Comparison of ENCODE assay signal across 8 mouse cellular contexts in genomic region chr11:97450305-97450922, GRCm38 (mm10). TPM values are rescaled to one million over a fixed set of nuclear protein-coding genes. Genes with fewer than 3 reads are reported as not detected.
DNase-seq lines count a peak whose midpoint lies in the region; ATAC-seq lines count a peak whose summit lies in the region.

No protein-coding gene starts in this region.

- peak; percentile 29 for ATAC-seq in heart, embryonic 12.5 days (ENCODE audit: insufficient number of reproducible peaks, low FRiP score)
- ATAC-seq in liver, embryonic 12.5 days, result no peak
- peak; percentile 62 for ATAC-seq in neural tube, embryonic 15.5 days (ENCODE audit: low FRiP score)

- H3K4me1 ChIP-seq in heart, embryonic 12.5 days (replicated peaks), result peaks cover 43% of the 10 kb centered on the region
- peaks cover 88% of the 10 kb centered on the region for H3K4me1 ChIP-seq in liver, embryonic 12.5 days
- peaks cover 60% of the 10 kb centered on the region for H3K4me1 ChIP-seq in neural tube, embryonic 15.5 days

- H3K36me3 ChIP-seq in heart, embryonic 12.5 days, result peaks cover 96% of the 10 kb centered on the region
- H3K36me3 ChIP-seq in liver, embryonic 12.5 days, result peaks cover 100% of the 10 kb centered on the region
- peaks cover 46% of the 10 kb centered on the region for H3K36me3 ChIP-seq in neural tube, embryonic 15.5 days

- DNase-seq in cerebellum, adult 11 months, result peak; percentile 49
- DNase-seq in cerebellum, adult 8-10 months, result no peak
- peak; percentile 87 for DNase-seq in 3T3-L1 (ENCODE audit: low read depth, low spot score)
- peak; percentile 50 to 56 for DNase-seq in cerebellum, postnatal 10 days
- DNase-seq in spleen, postnatal 4 days (ENCODE audit: low spot score in 2 of 2), result no peak

- no peaks in the 10 kb centered on the region for H3K9me3 ChIP-seq in heart, embryonic 12.5 days (replicated peaks)
- no peaks in the 10 kb centered on the region for H3K9me3 ChIP-seq in liver, embryonic 12.5 days (replicated peaks)
- no peaks in the 10 kb centered on the region for H3K9me3 ChIP-seq in neural tube, embryonic 15.5 days (replicated peaks)

- peak overlapping the region; percentile 76 for H3K27ac ChIP-seq in heart, embryonic 12.5 days (ENCODE audit: poor library complexity, severe bottlenecking)
- peak overlapping the region; percentile 99 for H3K27ac ChIP-seq in liver, embryonic 12.5 days
- peak overlapping the region; percentile 83 for H3K27ac ChIP-seq in neural tube, embryonic 15.5 days (replicated peaks)

- H3K4me2 ChIP-seq in heart, embryonic 12.5 days, result peak overlapping the region; percentile 68
- H3K4me2 ChIP-seq in liver, embryonic 12.5 days, result peak overlapping the region; percentile 53
- peak overlapping the region; percentile 90 for H3K4me2 ChIP-seq in neural tube, embryonic 15.5 days

- H3K27me3 ChIP-seq in heart, embryonic 12.5 days (replicated peaks), result no peaks in the 10 kb centered on the region
- no peaks in the 10 kb centered on the region for H3K27me3 ChIP-seq in liver, embryonic 12.5 days (replicated peaks)
- H3K27me3 ChIP-seq in neural tube, embryonic 15.5 days (replicated peaks), result no peaks in the 10 kb centered on the region

- 34% methylated on average over 10 of the region's 10 CpGs for WGBS in heart, embryonic 12.5 days
- 79% methylated on average over 10 of the region's 10 CpGs for WGBS in liver, embryonic 12.5 days (ENCODE audit: insufficient replicate concordance)
- WGBS in neural tube, embryonic 15.5 days, result 25% methylated on average over 10 of the region's 10 CpGs

- H3K4me3 ChIP-seq in heart, embryonic 12.5 days, result peak overlapping the region; percentile 36
- peak overlapping the region; percentile 38 for H3K4me3 ChIP-seq in liver, embryonic 12.5 days
- peak overlapping the region; percentile 60 for H3K4me3 ChIP-seq in neural tube, embryonic 15.5 days (replicated peaks)

- peak overlapping the region; percentile 66 for H3K9ac ChIP-seq in heart, embryonic 12.5 days
- H3K9ac ChIP-seq in liver, embryonic 12.5 days, result peak overlapping the region; percentile 54
- peak overlapping the region; percentile 80 for H3K9ac ChIP-seq in neural tube, embryonic 15.5 days (replicated peaks)

RNA-seq across cellular contexts. Expression of gene Arhgap23, which starts 35.1 kb away (rescaled TPM):
- 12.4 and 12.5 TPM in 2 replicates for polyA plus RNA-seq in heart, embryonic 12.5 days (2016; fragmentation: Nextera tagmentation; extraction: Ambion mirVana)
- 17.3 and 19.7 TPM in 2 replicates for polyA plus RNA-seq in liver, embryonic 12.5 days (2016; fragmentation: Nextera tagmentation; extraction: Ambion mirVana)
- 8.0 and 9.2 TPM in 2 replicates for polyA plus RNA-seq in neural tube, embryonic 15.5 days (2015; fragmentation: Nextera tagmentation; extraction: Ambion mirVana)

RNA-seq across cellular contexts. Expression of gene 4933428G20Rik, which starts 49.7 kb away (rescaled TPM):
- polyA plus RNA-seq in heart, embryonic 12.5 days (2016; fragmentation: Nextera tagmentation; extraction: Ambion mirVana), result 0.90 and 1.00 TPM in 2 replicates
- polyA plus RNA-seq in liver, embryonic 12.5 days (2016; fragmentation: Nextera tagmentation; extraction: Ambion mirVana), result 1.3 and 1.4 TPM in 2 replicates
- 1.2 and 1.4 TPM in 2 replicates for polyA plus RNA-seq in neural tube, embryonic 15.5 days (2015; fragmentation: Nextera tagmentation; extraction: Ambion mirVana)

Comparison
In these comparisons a context has a peak if more than half of its experiments do, and no peak if none do; other contexts are left out.
1. DNase-seq: peak in cerebellum, adult 11 months (single experiment), 3T3-L1 (single experiment) and cerebellum, postnatal 10 days (2 of 2); none in cerebellum, adult 8-10 months (single experiment) and spleen, postnatal 4 days (0 of 2).
2. Peak in every context shown above with its lines, with median percentiles within 50 percentile points of each other: H3K27ac ChIP-seq, H3K4me2 ChIP-seq, H3K4me3 ChIP-seq and H3K9ac ChIP-seq.